Mouse (Mus musculus): ENCODE results near the gene Rere. TPM values are rescaled to one million over a fixed set of nuclear protein-coding genes. Genes with fewer than 3 reads are reported as not detected.

The Rere gene
- polyA plus RNA-seq, 1 experiment = 42.0 TPM

DNA sequence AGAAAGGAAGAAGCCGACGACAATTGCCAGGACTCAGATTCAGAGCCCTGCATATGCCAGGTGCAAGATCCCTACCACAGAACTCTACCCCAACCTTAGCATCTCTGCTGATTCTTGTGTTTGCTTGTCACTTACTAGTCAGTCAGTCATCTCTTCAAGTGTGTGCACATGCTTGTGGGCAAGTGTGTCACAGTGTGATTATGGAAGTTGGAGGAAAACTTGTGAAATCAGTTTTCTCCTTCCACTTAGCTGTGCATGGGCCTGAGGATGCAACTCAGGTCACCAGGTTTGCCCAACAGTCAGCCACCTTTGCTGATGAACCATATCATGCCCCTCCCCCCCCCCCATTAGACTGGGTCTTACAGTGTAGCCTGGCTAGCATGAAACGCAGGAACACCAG lies 103.5 kb downstream of the Rere start:
- Histone ChIP-seq H3K4me3 (replicated peaks; ENCODE audit: extremely low read depth, low read depth, low read length) (no peak overlapping the region), H3K4me1 (ENCODE audit: control insufficient read depth, insufficient read depth, low read length) (peaks cover 11% of the 10 kb centered on the region)
- DNase-seq = no peak
- TF ChIP-seq POLR2A (IDR thresholded peaks at IDR 0.05; ENCODE audit: borderline replicate concordance, extremely low read depth, low read depth, low read length) (no peak), CTCF (IDR thresholded peaks at IDR 0.05; ENCODE audit: insufficient read depth, low read length) (no peak)
- 75% methylated on average over 3 of the region's 3 CpGs for WGBS

DNA sequence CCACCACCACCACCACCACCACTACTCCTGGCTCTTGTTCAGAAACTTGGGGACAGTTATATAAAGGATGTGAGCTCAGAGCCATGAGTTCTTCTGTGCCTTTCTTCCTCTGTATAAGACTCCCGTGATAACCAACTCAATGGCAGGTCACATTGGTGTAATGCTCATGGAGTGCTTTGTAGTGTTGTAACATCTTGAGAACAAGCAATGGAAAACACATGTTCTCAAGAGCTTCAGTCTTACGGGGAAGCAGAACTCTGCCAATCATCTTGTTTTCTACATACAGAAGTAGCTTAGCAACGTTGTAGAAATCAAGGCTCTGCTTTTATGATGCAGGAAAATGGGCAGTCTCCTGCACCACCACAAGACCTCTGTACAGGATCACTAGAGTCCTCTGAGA lies 107.1 kb downstream of the Rere start:
- peaks cover 12% of the 10 kb centered on the region for H3K4me1 ChIP-seq (ENCODE audit: control insufficient read depth, insufficient read depth, low read length)
- 40% methylated on average over 3 of the region's 3 CpGs for whole genome bisulfite sequencing
- H3K4me3 ChIP-seq (replicated peaks; ENCODE audit: extremely low read depth, low read depth, low read length) = no peak overlapping the region
- no peak for DNase-seq
- TF ChIP-seq POLR2A (IDR thresholded peaks at IDR 0.05; ENCODE audit: borderline replicate concordance, extremely low read depth, low read depth, low read length) (no peak), CTCF (IDR thresholded peaks at IDR 0.05; ENCODE audit: insufficient read depth, low read length) (no peak)

DNA sequence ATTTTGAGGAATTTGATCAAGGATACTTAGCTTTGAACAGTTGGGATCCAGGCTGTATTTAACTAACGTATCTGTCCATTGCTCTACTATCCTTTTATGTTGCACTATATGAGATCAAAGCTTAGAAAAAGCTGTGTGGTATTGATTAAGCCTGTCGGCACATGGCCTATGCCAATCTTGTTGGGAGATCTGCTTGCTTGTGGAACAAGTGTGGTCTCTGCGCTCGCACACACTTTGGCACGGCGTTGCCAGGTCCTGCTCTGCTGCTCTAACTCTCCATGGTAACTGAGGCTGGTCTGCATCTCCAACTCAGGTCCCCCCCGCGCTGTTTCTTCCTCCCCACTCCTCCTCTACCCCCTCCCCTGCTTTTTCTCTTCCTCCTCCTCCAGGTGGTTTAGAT lies 112.2 kb downstream of the Rere start:
- Histone ChIP-seq H3K4me1 (ENCODE audit: control insufficient read depth, insufficient read depth, low read length) (peaks cover 10% of the 10 kb centered on the region), H3K4me3 (replicated peaks; ENCODE audit: extremely low read depth, low read depth, low read length) (no peak overlapping the region)
- no peak for DNase-seq
- TF ChIP-seq CTCF (IDR thresholded peaks at IDR 0.05; ENCODE audit: insufficient read depth, low read length) (no peak), POLR2A (IDR thresholded peaks at IDR 0.05; ENCODE audit: borderline replicate concordance, extremely low read depth, low read depth, low read length) (no peak)
- WGBS = 75% methylated on average over 8 of the region's 8 CpGs

DNA sequence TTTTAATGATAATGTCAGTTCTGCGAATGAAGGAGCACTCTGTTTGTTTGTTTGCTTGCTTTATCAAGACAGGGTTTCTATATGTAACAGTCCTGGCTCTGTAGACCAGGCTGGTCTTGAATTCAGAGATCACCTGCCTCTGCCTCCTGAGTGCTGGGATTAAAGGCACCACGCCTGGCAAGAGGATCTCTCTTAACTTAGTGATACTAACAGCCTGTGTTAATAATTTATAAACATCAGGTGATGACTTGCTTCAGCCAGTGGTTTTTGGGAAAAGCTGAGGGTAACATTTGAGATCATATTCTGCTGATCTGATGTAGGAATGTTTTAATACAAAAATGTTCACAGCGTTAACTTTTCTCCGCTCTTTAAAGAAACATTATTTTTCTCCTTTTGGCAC lies 112.6 kb downstream of the Rere start:
- Histone ChIP-seq H3K4me1 (ENCODE audit: control insufficient read depth, insufficient read depth, low read length) (peaks cover 6% of the 10 kb centered on the region), H3K4me3 (replicated peaks; ENCODE audit: extremely low read depth, low read depth, low read length) (no peak overlapping the region)
- TF ChIP-seq CTCF (IDR thresholded peaks at IDR 0.05; ENCODE audit: insufficient read depth, low read length) (no peak), POLR2A (IDR thresholded peaks at IDR 0.05; ENCODE audit: borderline replicate concordance, extremely low read depth, low read depth, low read length) (no peak)
- 79% methylated on average over 4 of the region's 4 CpGs for WGBS
- DNase-seq = no peak

DNA sequence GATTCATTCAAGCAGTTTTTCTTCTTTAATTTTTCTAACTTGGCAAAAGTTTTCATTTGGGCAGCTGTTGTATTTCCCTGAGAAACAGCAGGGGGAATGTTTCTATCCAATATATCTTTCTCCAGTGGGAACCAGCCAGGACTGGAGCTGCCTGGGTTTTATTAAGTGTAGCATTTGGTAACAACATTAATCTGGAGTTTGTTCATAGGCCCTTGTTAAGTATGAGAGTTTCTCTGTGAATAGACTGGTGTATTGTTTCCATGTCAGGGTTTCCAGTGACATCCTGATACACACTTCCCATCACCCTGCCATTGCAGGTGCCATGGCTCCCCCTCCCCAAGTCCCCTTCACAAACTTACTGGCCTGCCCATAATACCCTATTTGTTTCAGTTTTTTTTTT lies 114.9 kb downstream of the Rere start:
- Histone ChIP-seq H3K4me3 (replicated peaks; ENCODE audit: extremely low read depth, low read depth, low read length) (no peak overlapping the region), H3K4me1 (ENCODE audit: control insufficient read depth, insufficient read depth, low read length) (peaks cover 11% of the 10 kb centered on the region)
- TF ChIP-seq CTCF (IDR thresholded peaks at IDR 0.05; ENCODE audit: insufficient read depth, low read length) (no peak), POLR2A (IDR thresholded peaks at IDR 0.05; ENCODE audit: borderline replicate concordance, extremely low read depth, low read depth, low read length) (no peak)
- no peak for DNase-seq

DNA sequence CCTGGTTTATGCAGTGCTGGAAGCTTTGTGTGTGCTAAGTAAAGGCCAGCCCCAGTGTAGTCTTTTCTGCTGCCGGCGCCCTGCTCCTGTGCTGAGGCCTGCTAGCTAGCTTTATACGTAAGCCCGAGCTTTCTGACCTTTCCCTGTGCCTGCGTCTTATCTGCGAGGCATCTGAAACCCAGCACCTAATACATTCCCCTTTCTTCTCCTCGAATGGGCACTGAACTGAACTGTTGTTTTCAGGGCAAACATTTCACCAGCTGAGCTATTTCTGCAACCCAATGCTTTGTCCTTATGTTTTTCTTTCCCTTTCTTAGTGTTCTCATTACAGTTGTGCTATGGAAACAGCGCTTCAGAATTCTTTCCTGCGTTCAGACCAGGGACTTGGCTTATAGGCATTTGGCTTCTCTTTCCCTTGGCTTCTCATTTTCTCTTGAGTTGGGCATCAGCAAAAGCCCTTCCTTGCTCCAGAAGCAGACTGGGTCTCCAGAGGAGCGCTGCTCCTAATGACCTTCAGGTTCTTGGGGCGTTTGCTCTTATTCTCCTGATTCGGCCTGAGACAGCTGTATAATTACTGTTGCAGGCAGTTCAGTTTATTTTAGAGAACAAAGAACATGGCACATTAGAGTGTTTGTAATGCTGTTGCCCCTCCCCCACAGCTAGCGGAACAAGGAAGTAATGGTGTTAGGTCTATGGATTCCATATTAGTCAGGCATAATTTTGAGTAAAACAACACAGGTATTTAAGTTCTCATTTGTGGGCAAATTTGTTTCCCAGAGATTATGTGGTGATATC lies 115.6 kb downstream of the Rere start:
- 33% methylated on average over 13 of the region's 13 CpGs for WGBS
- H3K4me1 ChIP-seq (ENCODE audit: control insufficient read depth, insufficient read depth, low read length) = peaks cover 14% of the 10 kb centered on the region

DNA sequence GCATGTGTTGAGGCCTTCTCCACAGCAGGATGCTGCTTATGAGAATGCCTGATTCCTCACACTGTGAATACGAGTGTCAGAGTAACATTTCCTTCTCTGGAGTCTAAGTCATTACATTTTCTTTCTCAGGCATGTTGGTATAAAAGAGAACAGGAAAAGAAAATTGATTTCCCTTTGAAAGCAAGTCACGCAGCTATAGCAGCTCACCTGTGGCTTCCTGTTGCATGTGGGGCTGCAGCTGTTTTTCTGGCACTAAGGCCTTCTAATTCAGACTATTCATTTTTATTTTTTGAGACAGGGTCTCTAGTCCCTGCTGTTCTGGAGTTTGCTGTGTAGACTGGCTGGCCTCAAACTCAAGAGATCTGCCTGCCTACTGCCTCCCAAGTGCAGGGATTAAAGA lies 117.6 kb downstream of the Rere start:
- no peak overlapping the region for H3K4me3 ChIP-seq (replicated peaks; ENCODE audit: extremely low read depth, low read depth, low read length)
- peaks cover 27% of the 10 kb centered on the region for H3K4me1 ChIP-seq (ENCODE audit: control insufficient read depth, insufficient read depth, low read length)
- TF ChIP-seq CTCF (IDR thresholded peaks at IDR 0.05; ENCODE audit: insufficient read depth, low read length) = no peak
- no peak for TF ChIP-seq POLR2A (IDR thresholded peaks at IDR 0.05; ENCODE audit: borderline replicate concordance, extremely low read depth, low read depth, low read length)
- no peak for DNase-seq
- WGBS = 67% methylated on average over 2 of the region's 2 CpGs

More for the DNA sequence above, 115.6 kb downstream of the Rere start:
- no peak for DNase-seq
- no peak for TF ChIP-seq POLR2A (IDR thresholded peaks at IDR 0.05; ENCODE audit: borderline replicate concordance, extremely low read depth, low read depth, low read length)
- no peak overlapping the region for H3K4me3 ChIP-seq (replicated peaks; ENCODE audit: extremely low read depth, low read depth, low read length)

DNA sequence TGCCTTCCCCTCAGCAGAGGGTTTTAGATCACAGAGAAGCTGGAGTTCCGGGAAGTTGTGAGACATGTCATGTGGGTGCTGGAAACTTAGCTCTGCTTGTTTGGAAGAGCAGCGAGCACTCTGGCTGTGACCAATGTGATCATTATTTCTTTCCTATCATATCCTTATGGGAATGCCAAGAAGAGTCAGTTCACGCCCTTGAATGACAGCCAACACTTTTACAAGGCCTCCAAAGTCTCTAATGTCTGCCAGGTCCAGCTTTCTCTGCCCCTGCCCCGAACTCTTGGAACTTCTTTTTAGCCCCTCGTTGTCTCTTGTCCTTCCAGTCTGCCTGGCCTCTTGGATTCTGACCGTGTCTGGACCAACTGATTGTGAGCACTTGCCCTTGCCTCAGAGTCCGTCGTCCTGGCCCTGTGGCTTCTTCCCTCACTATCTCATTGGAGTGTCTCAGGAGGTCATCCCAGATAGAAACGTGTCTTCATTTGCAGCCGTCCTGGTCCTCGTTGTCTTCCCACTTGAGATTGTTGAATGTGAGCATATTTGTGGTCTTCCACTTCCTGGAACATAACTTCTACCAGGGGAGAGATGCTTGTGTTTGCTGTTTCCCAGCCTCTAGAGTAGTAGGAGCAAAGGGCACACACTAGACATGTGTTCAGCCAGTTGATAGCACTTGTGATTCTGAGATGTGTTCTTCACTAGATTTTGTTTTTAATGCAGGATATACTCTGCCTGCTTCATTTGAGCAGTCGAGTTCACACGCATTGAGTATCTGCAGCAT lies 120.6 kb downstream of the Rere start:
- H3K4me1 ChIP-seq (ENCODE audit: control insufficient read depth, insufficient read depth, low read length) = peaks cover 40% of the 10 kb centered on the region
- 29% methylated on average over 13 of the region's 13 CpGs for WGBS
- no peak for DNase-seq
- H3K4me3 ChIP-seq (replicated peaks; ENCODE audit: extremely low read depth, low read depth, low read length) = no peak overlapping the region
- no peak for TF ChIP-seq CTCF (IDR thresholded peaks at IDR 0.05; ENCODE audit: insufficient read depth, low read length)
- no peak for TF ChIP-seq POLR2A (IDR thresholded peaks at IDR 0.05; ENCODE audit: borderline replicate concordance, extremely low read depth, low read depth, low read length)

DNA sequence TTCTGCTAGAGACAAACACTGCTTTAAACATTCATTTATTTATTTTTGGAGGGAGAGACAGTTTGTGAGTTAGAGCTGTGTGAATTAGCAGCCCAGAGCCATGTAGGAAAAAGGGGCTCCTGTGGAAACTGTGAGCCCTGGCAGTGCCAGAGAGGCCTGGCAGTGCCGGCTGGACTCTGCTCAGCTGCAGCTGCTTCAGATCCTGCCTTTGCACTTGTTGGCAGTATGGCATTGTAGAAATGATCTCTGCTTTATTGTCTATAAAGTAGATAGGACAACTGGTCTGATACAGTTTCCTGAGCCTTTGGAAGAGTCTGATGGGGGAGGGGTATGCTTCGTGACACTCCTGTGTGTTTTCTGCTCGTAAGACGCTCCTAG lies 121.2 kb downstream of the Rere start:
- H3K4me3 ChIP-seq (replicated peaks; ENCODE audit: extremely low read depth, low read depth, low read length) = no peak overlapping the region
- no peak for TF ChIP-seq POLR2A (IDR thresholded peaks at IDR 0.05; ENCODE audit: borderline replicate concordance, extremely low read depth, low read depth, low read length)
- TF ChIP-seq CTCF (IDR thresholded peaks at IDR 0.05; ENCODE audit: insufficient read depth, low read length) = no peak
- 67% methylated on average over 4 of the region's 4 CpGs for WGBS
- H3K4me1 ChIP-seq (ENCODE audit: control insufficient read depth, insufficient read depth, low read length) = peaks cover 42% of the 10 kb centered on the region
- DNase-seq = no peak

DNA sequence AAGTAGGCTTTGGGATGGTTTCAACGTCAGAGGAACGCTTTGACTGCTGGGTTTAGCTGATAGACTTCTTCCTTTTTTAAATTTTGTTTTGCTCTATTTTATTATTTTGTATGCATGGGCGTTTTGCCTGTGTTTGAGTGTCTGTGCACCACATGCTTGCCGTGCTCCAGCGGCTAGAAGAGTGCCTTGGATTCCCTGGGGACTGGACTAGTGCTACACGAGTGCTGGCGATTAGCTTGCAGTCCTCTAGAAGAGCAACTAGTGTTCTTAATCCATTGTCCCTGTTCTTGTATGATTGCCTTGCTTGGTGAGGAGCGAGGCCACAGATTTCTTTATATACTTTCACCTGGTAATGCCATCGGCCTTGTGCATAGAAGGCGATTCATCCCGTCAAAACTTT lies 122.5 kb downstream of the Rere start:
- TF ChIP-seq POLR2A (IDR thresholded peaks at IDR 0.05; ENCODE audit: borderline replicate concordance, extremely low read depth, low read depth, low read length) (no peak), CTCF (IDR thresholded peaks at IDR 0.05; ENCODE audit: insufficient read depth, low read length) (no peak)
- H3K4me1 ChIP-seq (ENCODE audit: control insufficient read depth, insufficient read depth, low read length) = peaks cover 48% of the 10 kb centered on the region
- DNase-seq = no peak
- H3K4me3 ChIP-seq (replicated peaks; ENCODE audit: extremely low read depth, low read depth, low read length) = no peak overlapping the region
- 64% methylated on average over 11 of the region's 11 CpGs for WGBS
